ENCODE assay signal across 27 mouse cellular contexts in genomic region chr9:63760783-63761182, GRCm38 (mm10). TPM values are rescaled to one million over a fixed set of nuclear protein-coding genes. Genes with fewer than 3 reads are reported as not detected.
DNase-seq lines count a peak whose midpoint lies in the region; ATAC-seq lines count a peak whose summit lies in the region.
"Had no signal": no experiment of that assay in that cellular context is flagged by ENCODE, and none has a peak within 500 bp of the region (broad histone marks: within the 10 kb centered on the region; RNA-seq: fewer than 3 reads in every experiment).

No protein-coding gene starts in this region.

- H3K36me3 ChIP-seq in kidney, embryonic 15.5 days, result no peaks in the 10 kb centered on the region
- H3K36me3 ChIP-seq in liver, embryonic 13.5 days, result no peaks in the 10 kb centered on the region; the same call in 1 of the 2 replicates
- no peaks in the 10 kb centered on the region for H3K36me3 ChIP-seq in liver, embryonic 12.5 days
- H3K36me3 ChIP-seq in intestine, embryonic 16.5 days (ENCODE audit: control insufficient read depth, insufficient read depth, low read length), result no peaks in the 10 kb centered on the region
- no peaks in the 10 kb centered on the region for H3K36me3 ChIP-seq in stomach, embryonic 15.5 days
- H3K36me3 ChIP-seq in hindbrain, embryonic 16.5 days (ENCODE audit: control insufficient read depth, insufficient read depth, low read length), result no peaks in the 10 kb centered on the region
- H3K36me3 ChIP-seq: embryonic facial prominence, embryonic 12.5 days; limb, embryonic 10.5 days; limb, embryonic 15.5 days; neural tube, embryonic 12.5 days had no signal

- 86% methylated on average over 7 of the region's 7 CpGs for WGBS in kidney, embryonic 15.5 days
- 87% methylated on average over 7 of the region's 7 CpGs for WGBS in liver, embryonic 13.5 days (ENCODE audit: insufficient replicate concordance)
- WGBS in liver, embryonic 12.5 days (ENCODE audit: insufficient replicate concordance), result 92% methylated on average over 7 of the region's 7 CpGs
- 75% methylated on average over 7 of the region's 7 CpGs for WGBS in intestine, embryonic 16.5 days
- 88% methylated on average over 7 of the region's 7 CpGs for WGBS in stomach, embryonic 15.5 days
- WGBS in hindbrain, embryonic 16.5 days, result 95% methylated on average over 7 of the region's 7 CpGs

- H3K4me2 ChIP-seq in kidney, embryonic 15.5 days, result no peak overlapping the region
- H3K4me2 ChIP-seq in liver, embryonic 13.5 days, result 0 out of 2 replicates have a peak overlapping the region, but pooled peaks have one; percentile 8
- H3K4me2 ChIP-seq in liver, embryonic 12.5 days, result no peak overlapping the region; the same call in 1 of the 2 replicates
- H3K4me2 ChIP-seq in intestine, embryonic 16.5 days (ENCODE audit: low read depth, low read length), result peak overlapping the region; percentile 43; the same call in 1 of the 2 replicates
- H3K4me2 ChIP-seq in stomach, embryonic 15.5 days, result no peak overlapping the region; the same call in 1 of the 2 replicates
- no peak overlapping the region for H3K4me2 ChIP-seq in hindbrain, embryonic 16.5 days (ENCODE audit: low read length)
- H3K4me2 ChIP-seq: embryonic facial prominence, embryonic 12.5 days; limb, embryonic 15.5 days; midbrain, embryonic 11.5 days; neural tube, embryonic 12.5 days had no signal

- no peak for ATAC-seq in kidney, embryonic 15.5 days (replicated peaks; ENCODE audit: low FRiP score)
- no peak for ATAC-seq in liver, embryonic 13.5 days (ENCODE audit: low read depth)
- no peak for ATAC-seq in liver, embryonic 12.5 days
- no peak for ATAC-seq in intestine, embryonic 16.5 days
- ATAC-seq in stomach, embryonic 15.5 days (ENCODE audit: insufficient read depth, low FRiP score, low read depth), result no peak
- no peak for ATAC-seq in hindbrain, embryonic 16.5 days
- ATAC-seq: forebrain, embryonic 14.5 days; hindbrain, postnatal 0 days; Patski had no signal

- DNase-seq in kidney, adult 9 months, result no peak
- no peak for DNase-seq in liver, embryonic 13.5 days
- DNase-seq in urinary bladder, postnatal 25 days (ENCODE audit: low spot score), result no peak
- DNase-seq: cerebellum, adult 11 months; cerebellum, adult 9-10 months; cerebellum, postnatal 36 days; embryo, embryonic 11 days; gastrocnemius, postnatal 14 days; layer of hippocampus, adult 9-11 months; lung, postnatal 36 days; right cerebral cortex, adult 18-20 months; right cerebral cortex, postnatal 4 days; thymus, postnatal 14 days had no signal

- H3K4me1 ChIP-seq in kidney, embryonic 15.5 days, result peaks cover 41% of the 10 kb centered on the region
- H3K4me1 ChIP-seq in liver, embryonic 13.5 days (replicated peaks), result peaks cover 49% of the 10 kb centered on the region
- H3K4me1 ChIP-seq in liver, embryonic 12.5 days, result peaks cover 40% of the 10 kb centered on the region
- H3K4me1 ChIP-seq in intestine, embryonic 16.5 days (ENCODE audit: control insufficient read depth, insufficient read depth, low read length), result peaks cover 25% of the 10 kb centered on the region
- peaks cover 23% of the 10 kb centered on the region for H3K4me1 ChIP-seq in stomach, embryonic 15.5 days
- peaks cover 19% of the 10 kb centered on the region for H3K4me1 ChIP-seq in hindbrain, embryonic 16.5 days (ENCODE audit: control insufficient read depth, insufficient read depth, low read depth, low read length)

- H3K27ac ChIP-seq in kidney, embryonic 15.5 days, result peak overlapping the region; percentile 97
- H3K27ac ChIP-seq in liver, embryonic 13.5 days, result peak overlapping the region; percentile 95; the same call in 1 of the 2 replicates
- no peak overlapping the region for H3K27ac ChIP-seq in liver, embryonic 12.5 days
- H3K27ac ChIP-seq in intestine, embryonic 16.5 days (ENCODE audit: low read length), result peak overlapping the region; percentile 91
- peak overlapping the region; percentile 72 for H3K27ac ChIP-seq in stomach, embryonic 15.5 days
- H3K27ac ChIP-seq in hindbrain, embryonic 16.5 days (ENCODE audit: low read depth, low read length), result no peak overlapping the region
- H3K27ac ChIP-seq: embryonic facial prominence, embryonic 12.5 days; hindbrain, postnatal 0 days; limb, embryonic 10.5 days; limb, embryonic 15.5 days; neural tube, embryonic 12.5 days had no signal

- no peaks in the 10 kb centered on the region for H3K27me3 ChIP-seq in kidney, embryonic 15.5 days
- H3K27me3 ChIP-seq in liver, embryonic 13.5 days, result no peaks in the 10 kb centered on the region
- H3K27me3 ChIP-seq in liver, embryonic 12.5 days (replicated peaks), result no peaks in the 10 kb centered on the region
- H3K27me3 ChIP-seq in intestine, embryonic 16.5 days (replicated peaks; ENCODE audit: control insufficient read depth, insufficient read depth, low read length), result no peaks in the 10 kb centered on the region
- no peaks in the 10 kb centered on the region for H3K27me3 ChIP-seq in stomach, embryonic 15.5 days (replicated peaks)
- no peaks in the 10 kb centered on the region; the same call in 1 of the 2 replicates for H3K27me3 ChIP-seq in hindbrain, embryonic 16.5 days (replicated peaks; ENCODE audit: control insufficient read depth, insufficient read depth, low read length)
- H3K27me3 ChIP-seq: embryonic facial prominence, embryonic 12.5 days; limb, embryonic 15.5 days; neural tube, embryonic 12.5 days; Patski had no signal

- H3K4me3 ChIP-seq in kidney, embryonic 15.5 days (replicated peaks), result no peak overlapping the region
- H3K4me3 ChIP-seq in liver, embryonic 13.5 days (replicated peaks), result no peak overlapping the region
- no peak overlapping the region for H3K4me3 ChIP-seq in liver, embryonic 12.5 days
- no peak overlapping the region for H3K4me3 ChIP-seq in intestine, embryonic 16.5 days (ENCODE audit: low read length)
- no peak overlapping the region for H3K4me3 ChIP-seq in stomach, embryonic 15.5 days (replicated peaks)
- H3K4me3 ChIP-seq in hindbrain, embryonic 16.5 days (ENCODE audit: low read length), result no peak overlapping the region
- H3K4me3 ChIP-seq: embryonic facial prominence, embryonic 12.5 days; limb, embryonic 10.5 days; limb, embryonic 15.5 days; myocyte; neural tube, embryonic 12.5 days had no signal

- peaks cover 6% of the 10 kb centered on the region; the same call in 1 of the 2 replicates for H3K9me3 ChIP-seq in kidney, embryonic 15.5 days (replicated peaks)
- 0 out of 2 replicates have a peak, but pooled peaks cover 6% of the 10 kb centered on the region for H3K9me3 ChIP-seq in liver, embryonic 13.5 days (replicated peaks)
- peaks cover 5% of the 10 kb centered on the region for H3K9me3 ChIP-seq in liver, embryonic 12.5 days (replicated peaks)
- peaks cover 3% of the 10 kb centered on the region for H3K9me3 ChIP-seq in intestine, embryonic 16.5 days (ENCODE audit: control insufficient read depth, low read length)
- no peaks in the 10 kb centered on the region for H3K9me3 ChIP-seq in stomach, embryonic 15.5 days
- peaks cover 3% of the 10 kb centered on the region; the same call in 1 of the 2 replicates for H3K9me3 ChIP-seq in hindbrain, embryonic 16.5 days (ENCODE audit: control insufficient read depth, low read length)
- H3K9me3 ChIP-seq: embryonic facial prominence, embryonic 12.5 days; limb, embryonic 10.5 days; limb, embryonic 15.5 days had no signal

- H3K9ac ChIP-seq in kidney, embryonic 15.5 days, result no peak overlapping the region
- H3K9ac ChIP-seq in liver, embryonic 13.5 days, result no peak overlapping the region
- H3K9ac ChIP-seq in liver, embryonic 12.5 days, result no peak overlapping the region
- H3K9ac ChIP-seq in intestine, embryonic 16.5 days (ENCODE audit: low read depth, low read length), result 0 out of 2 replicates have a peak overlapping the region, but pooled peaks have one; percentile 4
- H3K9ac ChIP-seq in stomach, embryonic 15.5 days, result no peak overlapping the region
- no peak overlapping the region for H3K9ac ChIP-seq in hindbrain, embryonic 16.5 days (ENCODE audit: low read depth, low read length)
- H3K9ac ChIP-seq: embryonic facial prominence, embryonic 12.5 days; limb, embryonic 15.5 days; neural tube, embryonic 12.5 days had no signal

RNA-seq across cellular contexts. Expression of gene Smad3, which starts 3.0 kb away (rescaled TPM):
- 25.0 and 26.5 TPM in 2 replicates for polyA plus RNA-seq in kidney, embryonic 15.5 days (2015; fragmentation: Nextera tagmentation; extraction: Ambion mirVana)
- 2.7 and 3.0 TPM in 2 replicates for polyA plus RNA-seq in liver, embryonic 13.5 days (2015; fragmentation: Nextera tagmentation; extraction: Ambion mirVana)
- 5.8 and 7.2 TPM in 2 replicates for polyA plus RNA-seq in liver, embryonic 12.5 days (2016; fragmentation: Nextera tagmentation; extraction: Ambion mirVana)
- 10.9 and 11.8 TPM in 2 replicates for polyA plus RNA-seq in intestine, embryonic 16.5 days (2015; fragmentation: Nextera tagmentation; extraction: Ambion mirVana)
- polyA plus RNA-seq in stomach, embryonic 15.5 days (2015; fragmentation: Nextera tagmentation; extraction: Ambion mirVana), result 17.5 and 19.6 TPM in 2 replicates
- polyA plus RNA-seq in hindbrain, embryonic 16.5 days (2015; fragmentation: Nextera tagmentation; extraction: Ambion mirVana), result 7.7 and 9.3 TPM in 2 replicates

Comparison
In these comparisons a context has a peak if more than half of its experiments do, and no peak if none do; other contexts are left out.
1. H3K27ac ChIP-seq: peak in kidney, embryonic 15.5 days (single experiment), liver, embryonic 13.5 days (single experiment), intestine, embryonic 16.5 days (single experiment) and stomach, embryonic 15.5 days (single experiment); none in liver, embryonic 12.5 days (single experiment) and hindbrain, embryonic 16.5 days (single experiment).
2. H3K4me2 ChIP-seq: peak in liver, embryonic 13.5 days (single experiment) and intestine, embryonic 16.5 days (single experiment); none in kidney, embryonic 15.5 days (single experiment), liver, embryonic 12.5 days (single experiment), stomach, embryonic 15.5 days (single experiment) and hindbrain, embryonic 16.5 days (single experiment).